Mouse (Mus musculus) erythroblast, embryonic 14.5 days (primary cell): Measurements from ENCODE around the gene Rpf2.

ENCODE experiments used
- GATA1 ChIP-seq: IDR thresholded peaks from 2 replicates; pipeline ENCODE4 v1.6.1; 2012; ENCODE audit warnings: low read length, inconsistent platforms, mixed read lengths
- TAL1 ChIP-seq: IDR thresholded peaks from 3 replicates; pipeline ENCODE4 v1.6.1; 2012; ENCODE audit warnings: low read length, inconsistent platforms, mixed read lengths

GRCm38 (mm10) chr10:40185956-40186355 lies 60.9 kb downstream of the Rpf2 start:
- TF ChIP-seq TAL1 (no peak), GATA1 (no peak)
